In genomic region chr9:23436751-23437150, GRCm38 (mm10) we compare ENCODE assay signal across 9 mouse cellular contexts.
A peak's percentile ranks its signal among the peaks of the same experiment; 100 is the strongest.
DNase-seq lines count a peak whose midpoint lies in the region.
"Had no signal": no experiment of that assay in that cellular context is flagged by ENCODE, and none has a peak within 500 bp of the region (broad histone marks: within the 10 kb centered on the region; RNA-seq: fewer than 3 reads in every experiment).

No protein-coding gene starts in this region.

- no peak overlapping the region for H3K27ac ChIP-seq in heart, embryonic 10.5 days

- no peaks in the 10 kb centered on the region for H3K36me3 ChIP-seq in heart, embryonic 10.5 days

- WGBS in heart, embryonic 10.5 days, result 75% methylated on average over 6 of the region's 6 CpGs

- DNase-seq in heart, adult 11 months, result peak; percentile 96
- no peak for DNase-seq in heart, embryonic 10.5 days (ENCODE audit: low spot score)
- peak; percentile 91 for DNase-seq in adipocyte (ENCODE audit: low spot score)
- peak; percentile 51 for DNase-seq in fibroblast of lung, adult 2 months (ENCODE audit: low read depth)
- DNase-seq in kidney, adult 9 months, result peak; percentile 81
- DNase-seq in spleen, postnatal 4 days (ENCODE audit: low spot score in 2 of 2), result no peak
- DNase-seq in spleen, postnatal 10 days (ENCODE audit: low spot score in 2 of 2), result no peak
- DNase-seq: cerebellum, adult 11-12 months; lung, postnatal 4 days had no signal

- H3K4me3 ChIP-seq in heart, embryonic 10.5 days, result no peak overlapping the region

- 0 out of 2 replicates have a peak, but pooled peaks cover under 1% of the 10 kb centered on the region for H3K4me1 ChIP-seq in heart, embryonic 10.5 days

- H3K27me3 ChIP-seq in heart, embryonic 10.5 days (ENCODE audit: insufficient read depth, poor library complexity, severe bottlenecking), result no peaks in the 10 kb centered on the region

- no peaks in the 10 kb centered on the region for H3K9me3 ChIP-seq in heart, embryonic 10.5 days

Comparison
In these comparisons a context has a peak if more than half of its experiments do, and no peak if none do; other contexts are left out.
1. DNase-seq: peak in heart, adult 11 months (single experiment), adipocyte (single experiment), fibroblast of lung, adult 2 months (single experiment) and kidney, adult 9 months (single experiment); none in heart, embryonic 10.5 days (single experiment), spleen, postnatal 4 days (0 of 2) and spleen, postnatal 10 days (0 of 2).